Mouse (Mus musculus): ENCODE data around the gene Cacna2d2.
A peak's percentile ranks its signal among the peaks of the same experiment; 100 is the strongest.

Cacna2d2 gene

GRCm38 (mm10) chr9:107463509-107463908 lies 64.1 kb downstream of the Cacna2d2 start:
- DNase-seq = peak; percentile 93

DNA sequence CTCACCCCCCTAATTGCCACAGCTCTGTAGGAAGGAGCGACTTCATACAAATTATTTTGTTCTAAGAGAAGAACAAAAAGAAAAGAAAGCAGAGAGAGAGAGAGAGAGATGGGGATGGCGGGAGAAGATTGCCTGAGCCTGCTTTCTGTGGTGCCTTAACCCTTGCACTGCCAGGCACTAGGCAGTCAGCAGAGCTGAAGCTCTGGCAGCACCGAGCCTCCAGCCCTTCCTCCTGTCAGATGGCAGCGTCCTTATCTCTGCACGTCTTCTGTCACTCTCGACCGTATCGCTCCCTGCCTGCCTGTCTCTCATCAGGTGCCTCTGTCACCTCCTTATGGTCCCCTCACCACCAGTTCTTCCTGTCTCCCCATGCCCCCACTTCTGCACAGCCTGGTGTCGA lies 64.7 kb downstream of the Cacna2d2 start:
- no peak for DNase-seq

DNA sequence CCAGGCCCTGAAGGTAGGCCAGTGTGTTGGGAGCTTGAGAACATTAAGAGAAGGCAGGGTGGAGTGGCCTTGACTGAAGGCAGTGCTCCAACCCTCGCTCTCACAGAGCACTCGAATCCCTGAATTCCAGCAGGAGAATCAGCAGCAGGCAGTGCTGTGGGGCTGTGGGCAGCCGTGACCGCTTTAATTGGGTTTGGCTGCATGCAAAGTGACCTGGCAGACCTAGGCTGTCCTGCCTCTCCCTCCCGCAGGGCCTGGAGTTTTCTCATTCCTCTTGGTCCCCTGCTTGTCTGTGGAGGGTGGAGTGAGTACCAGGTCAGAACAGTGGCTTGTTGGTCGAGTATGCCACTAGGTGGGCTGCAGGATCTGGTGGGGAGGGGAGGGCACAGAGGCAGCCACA lies 66.2 kb downstream of the Cacna2d2 start:
- no peak for DNase-seq

DNA sequence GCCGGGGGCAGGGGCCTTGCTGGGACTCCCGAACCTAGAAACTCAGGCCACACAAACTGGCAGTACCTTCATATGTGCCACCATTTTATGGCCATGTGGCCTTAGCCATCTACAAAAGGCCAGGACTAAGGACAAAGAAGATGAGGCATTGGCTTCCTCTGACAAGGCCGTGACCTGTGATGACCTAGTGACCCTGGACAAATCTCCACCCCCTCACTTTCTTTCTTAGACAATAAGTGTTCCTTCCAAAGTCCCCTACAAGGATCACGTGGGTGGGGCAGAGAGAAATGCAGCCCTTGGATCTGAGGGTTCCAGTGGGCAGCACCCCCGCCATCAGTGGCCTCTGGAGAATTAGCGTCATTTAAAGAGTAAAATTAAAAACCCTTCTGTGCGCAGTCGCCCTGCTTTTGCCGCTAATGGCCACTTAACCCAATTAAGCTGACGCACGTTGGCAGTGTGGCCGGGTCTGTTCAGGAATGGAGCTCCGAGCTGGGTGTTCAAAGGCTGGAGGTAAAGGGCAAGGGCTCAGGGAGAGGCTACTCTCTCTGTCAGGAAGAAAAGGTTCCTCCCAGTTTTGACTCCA lies 69.9 kb downstream of the Cacna2d2 start:
- DNase-seq = no peak

DNA sequence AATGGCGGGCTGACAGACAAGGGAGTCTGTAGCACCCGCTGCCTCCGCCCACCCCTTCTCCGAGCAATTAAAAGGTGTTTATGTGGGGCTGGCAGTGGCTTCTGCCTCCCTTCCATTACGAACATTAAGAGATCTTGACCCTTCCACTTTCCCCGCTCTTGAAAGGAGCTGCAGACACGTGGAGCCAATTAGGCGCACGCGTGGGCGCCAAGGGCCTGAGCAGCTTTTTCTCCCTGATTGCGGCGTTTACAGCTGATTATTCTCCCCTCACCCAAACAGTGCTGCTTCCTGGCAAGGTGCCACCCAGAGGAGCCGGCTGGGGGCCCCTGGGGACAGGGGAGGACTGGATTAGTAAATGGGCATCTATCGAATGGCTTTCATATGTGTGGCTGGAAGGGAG lies 71.0 kb downstream of the Cacna2d2 start:
- no peak for DNase-seq

DNA sequence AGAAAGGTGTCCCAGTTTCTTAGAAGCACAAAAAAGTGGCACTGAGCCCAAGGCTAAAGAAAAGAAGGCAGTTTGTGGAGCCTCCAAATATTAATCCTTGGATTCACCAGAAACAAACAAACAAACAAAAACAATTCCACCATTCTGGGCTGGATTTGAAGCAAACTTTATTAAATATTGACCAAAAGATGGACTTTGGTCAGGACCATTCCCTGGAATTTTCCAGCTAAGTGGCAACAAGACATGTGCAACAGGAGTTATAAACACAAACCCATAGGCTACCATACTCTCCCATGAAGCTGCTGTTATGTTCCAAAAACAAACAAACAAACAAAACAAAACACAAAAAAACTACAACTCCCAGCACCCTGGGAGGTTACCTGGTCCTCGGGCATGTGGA lies 74.6 kb downstream of the Cacna2d2 start:
- no peak for DNase-seq

GRCm38 (mm10) chr9:107478979-107479378 lies 79.6 kb downstream of the Cacna2d2 start:
- no peak for DNase-seq

GRCm38 (mm10) chr9:107479593-107479992 lies 80.2 kb downstream of the Cacna2d2 start:
- DNase-seq = no peak

DNA sequence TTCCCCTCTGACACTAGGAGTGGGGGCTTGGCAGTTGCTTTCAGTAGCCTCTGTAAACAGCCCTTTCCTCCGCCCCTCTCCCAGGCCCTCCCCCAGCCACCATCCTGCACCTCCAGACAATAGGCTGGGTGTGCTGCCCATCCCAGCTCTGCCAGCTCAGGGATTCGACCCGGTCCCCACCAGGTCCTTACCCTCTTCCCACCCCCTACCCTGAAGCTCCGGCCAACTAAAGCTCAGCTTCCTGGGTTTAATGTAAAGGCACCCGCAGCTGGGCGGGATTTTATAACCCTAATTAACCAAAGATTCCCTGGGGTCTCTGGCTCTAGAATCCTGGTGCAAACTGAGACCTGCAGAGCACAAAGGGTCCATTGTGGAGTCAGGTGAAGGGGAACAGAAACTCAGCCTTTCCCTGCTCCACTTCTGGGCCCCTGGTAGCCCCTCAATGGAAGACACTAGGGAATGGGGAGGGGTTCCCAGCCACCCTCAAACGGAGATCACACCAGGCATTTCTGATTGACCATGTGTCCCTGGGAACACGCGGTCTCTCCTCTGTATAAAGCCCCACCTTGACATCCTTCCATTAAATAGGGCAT lies 81.2 kb downstream of the Cacna2d2 start:
- DNase-seq = no peak

DNA sequence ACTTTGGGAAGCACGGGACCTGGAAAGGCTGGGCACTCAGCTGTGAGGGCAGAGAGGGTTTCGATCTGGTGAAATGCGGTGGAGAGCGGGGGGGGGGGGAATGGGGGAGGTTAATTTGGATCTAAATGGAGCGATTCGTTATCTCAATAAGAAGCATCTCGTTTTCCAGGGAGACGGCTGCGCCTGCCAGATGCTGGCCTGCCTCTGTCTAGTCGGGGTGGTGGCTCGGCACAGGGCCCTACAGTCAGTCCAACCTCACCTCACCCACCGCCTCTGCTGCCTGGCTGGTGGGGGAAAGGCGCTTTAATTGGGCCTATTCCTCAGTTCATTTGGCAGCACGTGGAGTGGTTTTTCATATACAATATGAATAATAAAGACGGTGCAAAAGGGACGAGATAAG lies 81.9 kb downstream of the Cacna2d2 start:
- DNase-seq = no peak

GRCm38 (mm10) chr9:107482004-107482403 lies 82.6 kb downstream of the Cacna2d2 start:
- DNase-seq = no peak

- DNase-seq = no peak
Observed at GRCm38 (mm10) chr9:107482770-107483169, 83.4 kb downstream of the Cacna2d2 start.

DNA sequence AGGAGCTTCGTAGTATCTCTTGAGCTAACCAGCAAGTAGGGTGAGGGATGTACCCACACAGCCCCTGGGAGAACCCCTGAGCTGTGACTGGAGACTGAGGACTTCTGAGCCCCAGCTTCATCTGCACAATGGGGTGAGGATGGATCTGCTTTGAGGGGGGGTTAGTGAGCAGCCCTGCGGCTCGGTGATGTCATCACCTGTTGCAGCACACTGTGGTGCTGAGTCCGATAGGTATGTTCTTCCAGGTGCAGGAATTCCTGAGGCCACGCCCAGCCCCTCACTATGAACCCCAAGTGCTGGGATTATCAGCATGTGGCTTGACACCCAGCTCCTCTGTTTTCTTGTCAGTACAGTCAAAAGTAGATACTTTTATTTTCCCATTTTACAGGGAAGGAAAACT lies 84.3 kb downstream of the Cacna2d2 start:
- no peak for DNase-seq

DNA sequence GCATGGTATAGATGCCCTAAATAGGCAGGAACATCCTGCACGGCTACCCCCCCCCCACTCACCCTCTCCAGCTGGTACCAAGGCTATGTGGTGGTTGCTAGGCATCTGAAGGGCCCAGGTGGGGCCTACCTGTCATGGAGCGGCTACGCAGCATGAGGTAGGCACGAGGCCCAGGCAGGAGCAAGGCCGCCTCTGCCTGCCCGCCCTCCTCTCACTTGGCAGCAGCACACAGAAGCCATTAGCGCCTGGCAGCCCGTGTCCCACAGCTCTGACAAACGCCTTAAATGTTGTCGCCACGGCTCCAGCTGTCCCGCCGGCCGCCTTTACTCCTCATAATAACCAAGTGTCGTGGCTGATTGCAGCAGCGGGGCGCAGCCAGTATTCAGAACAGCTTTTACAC lies 84.9 kb downstream of the Cacna2d2 start:
- DNase-seq = no peak

DNA sequence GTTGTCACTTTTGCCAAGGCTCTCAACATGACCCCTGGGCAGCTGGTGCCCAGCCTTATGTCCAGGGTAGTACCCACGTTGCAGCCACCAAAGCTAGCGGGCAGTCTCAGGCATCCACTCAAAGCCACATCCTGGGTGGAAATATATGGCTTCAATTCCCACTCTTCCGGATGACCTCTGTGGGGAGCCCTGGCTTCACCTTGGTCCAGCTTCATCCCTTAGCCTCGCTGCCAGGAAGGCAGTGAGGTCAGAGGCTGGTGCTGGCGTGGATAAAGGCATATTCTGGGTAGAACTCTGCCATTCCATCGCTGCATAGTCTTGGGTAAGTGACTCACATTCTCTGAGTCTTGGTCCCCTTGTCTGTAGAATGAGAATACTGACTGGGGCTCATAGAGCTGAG lies 85.4 kb downstream of the Cacna2d2 start:
- DNase-seq = no peak

- DNase-seq = no peak
Observed at GRCm38 (mm10) chr9:107486086-107486485, 86.7 kb downstream of the Cacna2d2 start.

- peak; percentile 80 for DNase-seq
Observed at GRCm38 (mm10) chr9:107486507-107487225, 87.3 kb downstream of the Cacna2d2 start.

- DNase-seq = peak; percentile 45
Observed at GRCm38 (mm10) chr9:107490146-107490545, 90.7 kb downstream of the Cacna2d2 start.

DNA sequence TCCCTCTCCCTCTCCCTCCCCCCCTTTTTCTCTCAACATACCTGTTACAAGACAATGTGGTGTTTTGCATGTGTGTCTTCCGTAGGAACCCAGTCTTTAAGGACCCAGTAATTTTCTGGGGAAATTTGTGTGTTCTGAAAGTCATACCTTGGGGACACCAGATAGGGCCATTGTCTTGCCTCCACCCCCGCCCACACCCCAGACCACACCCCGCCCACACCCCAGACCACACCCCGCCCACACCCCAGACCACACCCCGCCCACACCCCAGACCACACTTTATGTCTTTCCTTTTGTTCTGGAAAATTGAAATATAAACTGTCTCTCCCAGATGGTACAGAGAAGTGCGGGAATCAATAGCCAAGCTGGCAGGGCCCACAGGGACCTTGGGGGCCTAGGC lies 91.2 kb downstream of the Cacna2d2 start:
- DNase-seq = no peak

- DNase-seq = no peak
Observed at GRCm38 (mm10) chr9:107493511-107493910, 94.1 kb downstream of the Cacna2d2 start.

DNA sequence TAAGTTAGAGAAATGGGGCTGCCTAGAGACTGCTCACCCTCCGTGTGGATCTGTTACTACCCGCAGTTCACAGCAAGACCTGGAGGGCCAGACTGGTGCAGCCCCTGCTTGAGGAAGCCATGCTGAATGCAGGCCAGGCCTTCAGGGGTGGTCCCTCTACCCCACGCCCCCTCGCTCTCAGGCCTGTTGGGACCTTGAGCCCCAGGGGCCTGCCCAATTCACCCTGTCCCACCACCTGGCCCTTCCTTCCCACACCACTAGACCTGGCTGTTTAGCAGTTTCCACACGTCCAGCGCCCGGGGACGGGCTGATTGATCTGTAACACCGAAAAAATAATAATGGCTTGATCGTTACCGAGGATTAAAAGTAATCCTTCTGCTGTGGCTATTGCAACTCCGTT lies 94.8 kb downstream of the Cacna2d2 start:
- DNase-seq = no peak

DNA sequence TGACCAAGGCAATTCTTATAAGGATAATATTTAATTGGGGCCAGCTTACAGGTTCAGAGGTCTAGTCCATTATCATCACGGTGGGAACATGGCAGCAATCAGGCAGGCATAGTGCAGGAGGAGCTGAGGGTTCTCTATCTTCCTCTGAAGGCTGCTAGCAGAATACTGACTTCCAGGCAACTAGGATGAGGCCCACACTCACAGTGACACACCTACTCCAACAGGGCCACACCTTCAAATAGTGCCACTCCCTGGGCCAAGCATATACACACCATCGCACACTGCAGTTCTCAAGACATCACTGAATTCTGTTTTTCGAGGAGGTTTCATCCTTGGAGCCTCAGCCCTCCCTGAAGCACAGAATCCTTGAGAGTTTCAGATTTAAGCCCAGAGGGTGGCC lies 96.9 kb downstream of the Cacna2d2 start:
- DNase-seq = no peak

GRCm38 (mm10) chr9:107500708-107501286 lies 101.4 kb downstream of the Cacna2d2 start:
- no peak for DNase-seq
